Mouse (Mus musculus) CH12.LX (cell line): ENCODE measurements at regions not wholly inside any gene's neighbourhood (a gene's known extent, or its start where the extent isn't known, plus 50 kb on each side); places are given as distances from the start of the nearest gene placed in this dataset.

Experiments
- DNase-seq: peaks from one replicate; pipeline ENCODE4 v3.0.0-alpha.2; 2013; ENCODE audit errors: extremely low read depth
- H3K27ac ChIP-seq: 2 replicates; pipeline ENCODE4 v1.5.1; 2012; ENCODE audit warnings: low read depth, mild to moderate bottlenecking, control low read depth, moderate library complexity; ENCODE audit not compliant: insufficient read depth
- H3K27me3 ChIP-seq: replicated peaks from 2 replicates; pipeline ENCODE3; 2012; ENCODE audit warnings: inconsistent platforms
- H3K36me3 ChIP-seq, 2 experiments: replicated peaks in 1 of 2; 2 replicates each; pipeline versions ENCODE3 to v1.6.1; 2012; ENCODE audit warnings: inconsistent platforms in 1 of 2, low read length in 1 of 2, mild to moderate bottlenecking in 1 of 2, mixed read lengths in 1 of 2, moderate library complexity in 1 of 2; ENCODE audit not compliant: control insufficient read depth in 1 of 2, insufficient read depth in 1 of 2
- H3K4me1 ChIP-seq, 2 experiments: 2 replicates each; pipeline ENCODE4 v1.6.1; 2012; ENCODE audit warnings: inconsistent platforms in 1 of 2, moderate library complexity in 1 of 2; ENCODE audit not compliant: insufficient read depth in 2 of 2, control insufficient read depth in 1 of 2
- H3K4me2 ChIP-seq: 2 replicates; pipeline ENCODE4 v1.6.1; 2012; ENCODE audit warnings: low read depth, mild to moderate bottlenecking, control low read depth; ENCODE audit not compliant: poor library complexity, insufficient read depth, severe bottlenecking
- H3K4me3 ChIP-seq, 3 experiments: fragments of 150-350 bp in 1 of 3; sonication (generic) in 1 of 3; replicated peaks in 1 of 3; 2 replicates each; pipeline versions ENCODE3 to v1.5.1; 2011 to 2012; ENCODE audit warnings: low read depth in 2 of 3, low read length in 2 of 3, mild to moderate bottlenecking in 2 of 3, moderate library complexity in 2 of 3, control low read depth in 1 of 3, improper control_type of control experiment in 1 of 3, inconsistent platforms in 1 of 3, mixed read lengths in 1 of 3; ENCODE audit not compliant: poor library complexity in 1 of 3
- H3K79me2 ChIP-seq: replicated peaks from 2 replicates; pipeline ENCODE4 v1.6.1; 2012; ENCODE audit warnings: mild to moderate bottlenecking, moderate library complexity; ENCODE audit not compliant: control insufficient read depth, poor library complexity, insufficient read depth, severe bottlenecking; ENCODE audit errors: extremely low read depth
- H3K9ac ChIP-seq: 2 replicates; pipeline ENCODE4 v1.6.1; 2012; ENCODE audit warnings: low read depth, mild to moderate bottlenecking, control low read depth, moderate library complexity; ENCODE audit not compliant: insufficient read depth
- H3K9me3 ChIP-seq: replicated peaks from 2 replicates; pipeline ENCODE3; 2012; ENCODE audit warnings: low read length, inconsistent platforms, mixed read lengths
- BHLHE40 ChIP-seq: IDR thresholded peaks from 2 replicates; pipeline ENCODE4 v1.6.1; 2011; ENCODE audit warnings: mild to moderate bottlenecking, low read depth, low read length, improper control_type of control experiment
- ELF1 ChIP-seq: IDR thresholded peaks from 2 replicates; pipeline ENCODE4 v1.6.1; 2014; ENCODE audit warnings: low read depth, mild to moderate bottlenecking, inconsistent platforms, low read length, improper control_type of control experiment
- EP300 ChIP-seq: IDR thresholded peaks from 2 replicates; pipeline ENCODE4 v1.6.1; 2011; ENCODE audit warnings: low read length, improper control_type of control experiment
- HCFC1 ChIP-seq: IDR thresholded peaks from 2 replicates; pipeline ENCODE4 v1.6.1; 2012; ENCODE audit warnings: low read depth, mild to moderate bottlenecking, inconsistent platforms, low read length, improper control_type of control experiment
- IRF4 ChIP-seq: IDR thresholded peaks from 2 replicates; pipeline ENCODE4 v1.6.1; 2014; ENCODE audit warnings: low read depth, mild to moderate bottlenecking, inconsistent platforms, low read length, improper control_type of control experiment
- MYC ChIP-seq: IDR thresholded peaks from 2 replicates; pipeline ENCODE4 v1.6.1; 2011; ENCODE audit warnings: low read depth, mild to moderate bottlenecking, improper control_type of control experiment, low read length
- NELFE ChIP-seq: IDR thresholded peaks from 2 replicates; pipeline ENCODE4 v1.6.1; 2011; ENCODE audit warnings: low read depth, low read length, improper control_type of control experiment
- POLR2A ChIP-seq: IDR thresholded peaks from 2 replicates; pipeline ENCODE4 v1.6.1; 2011; ENCODE audit warnings: low read depth, mild to moderate bottlenecking, improper control_type of control experiment, low read length
- SIN3A ChIP-seq: IDR thresholded peaks from 2 replicates; pipeline ENCODE4 v1.6.1; 2012; ENCODE audit warnings: low read length, improper control_type of control experiment, inconsistent platforms
- SMC3 ChIP-seq: IDR thresholded peaks from 2 replicates; pipeline ENCODE4 v1.6.1; 2011; ENCODE audit warnings: low read depth, low read length, improper control_type of control experiment
- UBTF ChIP-seq: IDR thresholded peaks from 2 replicates; pipeline ENCODE4 v1.6.1; 2012; ENCODE audit warnings: low read depth, mild to moderate bottlenecking, inconsistent platforms, low read length, improper control_type of control experiment, moderate library complexity
- USF2 ChIP-seq: conservative IDR thresholded peaks from 2 replicates; pipeline ENCODE4 v1.6.1; 2011; ENCODE audit warnings: low read depth, low read length, improper control_type of control experiment
- dilution Hi-C: fragments of 300-500 bp; cut with MboI; formaldehyde crosslinking; loops from 2 replicates; pipeline ENCODE4 v1.14.3; 2020; ENCODE audit warnings: low sequenced_read_pairs; ENCODE audit not compliant: extremely low pct_unique_long_range_greater_than_20kb, extremely low pct_ligation_motif_present
- in situ Hi-C: fragments of 300-500 bp; cut with MboI; formaldehyde crosslinking; loops from 3 replicates; pipeline ENCODE4 v1.14.3; 2019; ENCODE audit warnings: low sequenced_read_pairs, low pct_ligation_motif_present, low pct_unique_long_range_greater_than_20kb, mixed read lengths

DNA sequence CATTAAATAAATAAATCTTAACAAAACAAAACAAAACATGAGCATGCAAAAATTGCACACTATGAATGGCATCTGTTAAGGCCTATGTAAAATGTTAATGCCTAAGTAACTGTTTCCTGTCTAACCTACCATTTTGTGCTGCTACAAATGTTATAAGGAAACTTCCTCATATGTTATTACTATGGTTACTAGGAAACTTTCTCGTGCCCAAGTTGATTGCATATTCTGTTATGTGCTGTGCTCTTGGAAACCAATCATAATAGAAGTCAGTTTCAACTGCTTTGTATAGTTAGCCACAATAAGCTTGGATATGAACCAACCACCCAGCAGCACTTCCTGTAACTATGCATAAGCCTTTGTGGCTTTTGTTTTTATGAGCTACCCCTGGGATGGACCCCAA, 147.0 kb upstream of the Emcn start:
- H3K4me1 ChIP-seq: peaks cover 4 to 10% of the 10 kb centered on the region in 2 experiments; a peak in 3 of 4 replicates
- peak; percentile 19 for DNase-seq
- no peaks in the 10 kb centered on the region for H3K79me2 ChIP-seq
- no peak overlapping the region for H3K9ac ChIP-seq
- TF ChIP-seq NELFE (no peak), ELF1 (0 out of 2 replicates have a peak, but pooled peaks have one; percentile 7)
- no peaks in the 10 kb centered on the region for H3K27me3 ChIP-seq
- no peak overlapping the region for H3K27ac ChIP-seq
- in situ Hi-C loops (no loop called here), dilution Hi-C loops (no loop called here)
- H3K9me3 ChIP-seq: no peaks in the 10 kb centered on the region
- H3K36me3 ChIP-seq: no peaks in the 10 kb centered on the region
- no peak overlapping the region for H3K4me2 ChIP-seq
- no peak overlapping the region for H3K4me3 ChIP-seq

DNA sequence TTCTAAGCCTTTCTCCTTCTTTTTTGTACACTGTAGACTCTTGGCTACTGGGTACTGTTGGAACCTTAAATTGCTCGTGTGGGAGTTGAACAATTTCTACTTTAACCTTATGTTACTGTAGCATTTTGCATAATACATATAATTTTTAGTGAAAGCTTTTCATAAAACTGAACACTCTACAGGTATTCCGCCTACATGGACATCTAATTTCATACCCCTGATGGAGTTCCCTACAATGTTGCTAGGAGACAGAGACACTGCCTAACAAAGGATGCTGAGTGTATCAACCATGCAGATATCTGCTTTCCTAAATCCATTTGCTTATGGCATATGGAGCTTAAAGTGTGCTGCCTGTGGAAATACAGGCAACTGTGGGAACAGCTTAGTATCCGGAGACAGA, 129.2 kb upstream of the Emcn start:
- Histone ChIP-seq H3K9ac (no peak overlapping the region), H3K27me3 (no peaks in the 10 kb centered on the region), H3K36me3 (no peaks in the 10 kb centered on the region), H3K4me2 (no peak overlapping the region)
- in situ Hi-C loops: no loop called here
- DNase-seq: no peak
- dilution Hi-C loops: no loop called here
- TF ChIP-seq UBTF (no peak), BHLHE40 (no peak), POLR2A (no peak), EP300 (no peak), SIN3A (no peak)
- TF ChIP-seq, all 38 proteins: peak for 0
- H3K27ac ChIP-seq: no peak overlapping the region
- H3K9me3 ChIP-seq: no peaks in the 10 kb centered on the region
- no peaks in the 10 kb centered on the region for H3K79me2 ChIP-seq
- H3K4me1 ChIP-seq: no peaks in the 10 kb centered on the region
- H3K4me3 ChIP-seq: no peak overlapping the region

DNA sequence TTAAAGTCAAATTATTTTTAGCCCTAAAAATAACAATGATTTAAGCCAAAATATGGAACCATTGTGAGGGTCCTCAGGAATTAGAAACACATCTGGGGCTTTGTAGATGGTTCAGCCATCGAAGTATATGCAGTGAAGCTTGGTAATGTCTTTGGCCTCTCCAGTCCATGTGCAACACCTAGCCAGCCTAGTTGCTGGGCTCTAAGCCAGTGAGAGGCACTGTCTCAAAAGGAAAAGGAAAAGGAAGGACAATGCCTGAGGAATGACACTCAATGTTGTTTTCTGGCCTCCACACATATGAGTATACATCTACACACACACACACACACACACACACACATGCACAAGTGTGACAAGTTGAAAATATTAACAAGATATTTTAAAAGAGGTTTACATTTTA, 124.8 kb upstream of the Emcn start:
- Histone ChIP-seq H3K36me3 (no peaks in the 10 kb centered on the region), H3K27ac (no peak overlapping the region), H3K4me2 (no peak overlapping the region), H3K4me3 (no peak overlapping the region), H3K4me1 (no peaks in the 10 kb centered on the region), H3K9ac (no peak overlapping the region), H3K9me3 (no peaks in the 10 kb centered on the region), H3K27me3 (no peaks in the 10 kb centered on the region), H3K79me2 (no peaks in the 10 kb centered on the region; the same call in 1 of the 2 replicates)
- in situ Hi-C loops (no loop called here), dilution Hi-C loops (no loop called here)
- no peak for TF ChIP-seq IRF4
- TF ChIP-seq HCFC1: no peak
- no peak for TF ChIP-seq USF2
- TF ChIP-seq MYC: no peak
- TF ChIP-seq SMC3: no peak
- no peak for DNase-seq
